Mouse (Mus musculus) ovary, postnatal 10 days (tissue): Measurements from ENCODE around the gene Stim1.
"Not testable (repeated sequence)": the region's sequence is repeated elsewhere in the genome, so short reads cannot be mapped to it uniquely, and the experiment has no call there.

Experiments used
- DNase-seq: peaks from one replicate; pipeline ENCODE4 v3.0.0; 2022; ENCODE audit warnings: low spot score

Gene Stim1

GRCm38 (mm10) chr7:102369661-102370060, 102.1 kb downstream of the Stim1 start:
- DNase-seq, result no peak

GRCm38 (mm10) chr7:102370526-102370925, 102.9 kb downstream of the Stim1 start:
- DNase-seq, result no peak

- DNase-seq, result no peak
Measured at GRCm38 (mm10) chr7:102373382-102374072, 105.9 kb downstream of the Stim1 start.

- DNase-seq, result no peak
Measured at GRCm38 (mm10) chr7:102383221-102383620, 115.6 kb downstream of the Stim1 start.

GRCm38 (mm10) chr7:102385973-102386372, 118.4 kb downstream of the Stim1 start:
- no peak for DNase-seq

- no peak for DNase-seq
Measured at GRCm38 (mm10) chr7:102389082-102389481, 121.5 kb downstream of the Stim1 start.

- no peak for DNase-seq
Measured at GRCm38 (mm10) chr7:102393898-102394297, 126.3 kb downstream of the Stim1 start.

- DNase-seq, result no peak
Measured at GRCm38 (mm10) chr7:102395894-102396293, 128.3 kb downstream of the Stim1 start.

GRCm38 (mm10) chr7:102396331-102396730, 128.7 kb downstream of the Stim1 start:
- DNase-seq, result no peak

GRCm38 (mm10) chr7:102399180-102399731, 131.7 kb downstream of the Stim1 start:
- no peak for DNase-seq

- DNase-seq, result no peak
Measured at GRCm38 (mm10) chr7:102404118-102404517, 136.5 kb downstream of the Stim1 start.

- DNase-seq, result no peak
Measured at GRCm38 (mm10) chr7:102407440-102407839, 139.8 kb downstream of the Stim1 start.

- not testable (repeated sequence) for DNase-seq
Measured at GRCm38 (mm10) chr7:102415272-102415671, 147.7 kb downstream of the Stim1 start.

- no peak for DNase-seq
Measured at GRCm38 (mm10) chr7:102415841-102416240, 148.2 kb downstream of the Stim1 start.

GRCm38 (mm10) chr7:102417398-102417797, 149.8 kb downstream of the Stim1 start:
- no peak for DNase-seq

- DNase-seq, result no peak
Measured at GRCm38 (mm10) chr7:102422036-102422435, 154.4 kb downstream of the Stim1 start.

- no peak for DNase-seq
Measured at GRCm38 (mm10) chr7:102425933-102426685, 158.5 kb downstream of the Stim1 start.

GRCm38 (mm10) chr7:102434344-102434743, 166.7 kb downstream of the Stim1 start:
- DNase-seq, result no peak

- no peak for DNase-seq
Measured at GRCm38 (mm10) chr7:102440822-102441656, 173.4 kb downstream of the Stim1 start.

GRCm38 (mm10) chr7:102441657-102442391, 174.2 kb downstream of the Stim1 start, which contains the start of gene Rrm1:
Gene Rrm1, plus strand, starts transcription at chr7:102441695.
- DNase-seq, result peak; percentile 84

GRCm38 (mm10) chr7:102442432-102442831, 174.8 kb downstream of the Stim1 start:
- DNase-seq, result no peak
